Comparison of ENCODE assay signal across 19 mouse cellular contexts in genomic region chr4:16852670-16853069, GRCm38 (mm10).
DNase-seq lines count a peak whose midpoint lies in the region; ATAC-seq lines count a peak whose summit lies in the region.
"Had no signal": no experiment of that assay in that cellular context is flagged by ENCODE, and none has a peak within 500 bp of the region (broad histone marks: within the 10 kb centered on the region; RNA-seq: fewer than 3 reads in every experiment).

No protein-coding gene starts in this region.

- no peaks in the 10 kb centered on the region for H3K4me1 ChIP-seq in forebrain, embryonic 14.5 days (ENCODE audit: control insufficient read depth, insufficient read depth, low read length)
- no peaks in the 10 kb centered on the region for H3K4me1 ChIP-seq in forebrain, embryonic 10.5 days
- H3K4me1 ChIP-seq in midbrain, embryonic 15.5 days, result no peaks in the 10 kb centered on the region
- H3K4me1 ChIP-seq: limb, embryonic 10.5 days; neural tube, embryonic 12.5 days had no signal

- ATAC-seq in forebrain, embryonic 14.5 days, result no peak
- peak; percentile 86 for ATAC-seq in frontal cortex, adult (ENCODE audit: low TSS enrichment)
- ATAC-seq in megakaryocyte progenitor cell, adult 5-6 weeks (replicated peaks; ENCODE audit: poor library complexity), result no peak
- no peak for ATAC-seq in midbrain, embryonic 15.5 days (replicated peaks)
- ATAC-seq: intestine, embryonic 16.5 days had no signal

- no peak overlapping the region for H3K4me2 ChIP-seq in forebrain, embryonic 14.5 days (ENCODE audit: low read length)
- H3K4me2 ChIP-seq in midbrain, embryonic 15.5 days, result no peak overlapping the region
- H3K4me2 ChIP-seq: heart, embryonic 11.5 days; neural tube, embryonic 12.5 days had no signal

- H3K27ac ChIP-seq in forebrain, embryonic 14.5 days (ENCODE audit: low read depth, low read length), result no peak overlapping the region
- H3K27ac ChIP-seq in forebrain, embryonic 10.5 days, result no peak overlapping the region
- H3K27ac ChIP-seq in midbrain, embryonic 15.5 days, result no peak overlapping the region
- H3K27ac ChIP-seq: limb, embryonic 10.5 days; liver, embryonic 14.5 days; macrophage; neural tube, embryonic 12.5 days had no signal

- 81% methylated on average over 4 of the region's 4 CpGs for WGBS in forebrain, embryonic 14.5 days
- WGBS in forebrain, embryonic 10.5 days, result 93% methylated on average over 4 of the region's 4 CpGs
- WGBS in midbrain, embryonic 15.5 days, result 92% methylated on average over 4 of the region's 4 CpGs

- no peaks in the 10 kb centered on the region for H3K27me3 ChIP-seq in forebrain, embryonic 14.5 days (replicated peaks; ENCODE audit: control insufficient read depth, insufficient read depth, low read length)
- no peaks in the 10 kb centered on the region for H3K27me3 ChIP-seq in forebrain, embryonic 10.5 days (ENCODE audit: poor library complexity, severe bottlenecking)
- H3K27me3 ChIP-seq in midbrain, embryonic 15.5 days (replicated peaks), result no peaks in the 10 kb centered on the region
- H3K27me3 ChIP-seq: neural tube, embryonic 12.5 days had no signal

- no peaks in the 10 kb centered on the region for H3K9me3 ChIP-seq in forebrain, embryonic 14.5 days (replicated peaks; ENCODE audit: control insufficient read depth, low read length)
- no peaks in the 10 kb centered on the region for H3K9me3 ChIP-seq in forebrain, embryonic 10.5 days
- no peaks in the 10 kb centered on the region for H3K9me3 ChIP-seq in midbrain, embryonic 15.5 days
- H3K9me3 ChIP-seq: limb, embryonic 10.5 days; neural tube, embryonic 12.5 days had no signal

- H3K36me3 ChIP-seq in forebrain, embryonic 14.5 days (ENCODE audit: control insufficient read depth, insufficient read depth, low read length), result no peaks in the 10 kb centered on the region
- no peaks in the 10 kb centered on the region for H3K36me3 ChIP-seq in forebrain, embryonic 10.5 days (replicated peaks)
- H3K36me3 ChIP-seq in midbrain, embryonic 15.5 days (replicated peaks), result no peaks in the 10 kb centered on the region
- H3K36me3 ChIP-seq: limb, embryonic 10.5 days; neural tube, embryonic 12.5 days had no signal

- DNase-seq in forebrain, embryonic 14.5 days (ENCODE audit: low spot score), result peak; percentile 41
- no peak for DNase-seq in forebrain, embryonic 10.5 days (ENCODE audit: extremely low spot score, low spot score)
- peak; percentile 12 to 18 for DNase-seq in layer of hippocampus, postnatal 36 days
- DNase-seq in right cerebral cortex, postnatal 10 days (ENCODE audit: low spot score in 2 of 2), result peak; percentile 68 to 84
- no peak for DNase-seq in adrenal gland, postnatal 4 days (ENCODE audit: low spot score in 2 of 2)
- DNase-seq: adrenal gland, adult 2 months; gastrocnemius, postnatal 10 days; kidney, postnatal 10 days; midbrain, embryonic 14.5 days; thymus, adult 18-20 months had no signal

- no peak overlapping the region for H3K4me3 ChIP-seq in forebrain, embryonic 14.5 days (ENCODE audit: low read depth, low read length)
- H3K4me3 ChIP-seq in forebrain, embryonic 10.5 days, result no peak overlapping the region
- no peak overlapping the region for H3K4me3 ChIP-seq in midbrain, embryonic 15.5 days
- H3K4me3 ChIP-seq: limb, embryonic 10.5 days; neural tube, embryonic 12.5 days had no signal

- no peak overlapping the region for H3K9ac ChIP-seq in forebrain, embryonic 14.5 days (ENCODE audit: low read length)
- H3K9ac ChIP-seq in midbrain, embryonic 15.5 days, result no peak overlapping the region
- H3K9ac ChIP-seq: liver, embryonic 14.5 days; neural tube, embryonic 12.5 days had no signal

Comparison
In these comparisons a context has a peak if more than half of its experiments do, and no peak if none do; other contexts are left out.
1. DNase-seq: peak in forebrain, embryonic 14.5 days (single experiment), layer of hippocampus, postnatal 36 days (2 of 2) and right cerebral cortex, postnatal 10 days (2 of 2); none in forebrain, embryonic 10.5 days (single experiment) and adrenal gland, postnatal 4 days (0 of 2).